Mouse (Mus musculus) kidney, adult 2 months (tissue): Measurements from ENCODE around the gene Aebp2.

ENCODE experiments used
- CTCF ChIP-seq: fragments of 200-500 bp; conservative IDR thresholded peaks from 2 replicates; pipeline ENCODE4 v1.5.1; 2011; ENCODE audit warnings: low read depth, mild to moderate bottlenecking, control low read depth, low read length, moderate library complexity, mixed read lengths; ENCODE audit not compliant: insufficient read depth, insufficient read length
- POLR2A ChIP-seq: fragments of 200-500 bp; IDR thresholded peaks from one replicate; pipeline ENCODE4 v1.6.1; 2011; ENCODE audit warnings: low read depth, low read length, control low read depth

GRCm38 (mm10) chr6:140667289-140667906, 44.9 kb downstream of the Aebp2 start:
- TF ChIP-seq CTCF (no peak), POLR2A (no peak)
